Mouse (Mus musculus) urinary bladder, adult 2 months (tissue): ENCODE data around the gene Reep6. TPM values are rescaled to one million over a fixed set of nuclear protein-coding genes. Genes with fewer than 3 reads are reported as not detected.

Source experiments
- DNase-seq: peaks from one replicate; pipeline ENCODE4 v3.0.0; 2022; ENCODE audit warnings: low spot score
- polyA plus RNA-seq: library from polyadenylated mRNA; depleted of rRNA; stranded (reverse); fragments of >200 nt; gene quantifications from 2 replicates; pipeline ENCODE4 v1.2.3, GENCODE M21; 2012; rRNA removed

Gene Reep6
- polyA plus RNA-seq: 7.7 and 18.0 TPM in 2 replicates

- DNase-seq: peak; percentile 90
Measured at GRCm38 (mm10) chr10:80329273-80330081, at the start of gene Reep6, which contains the start of gene Pcsk4. TSS of gene Reep6 (plus strand) at chr10:80329953. TSS of gene Pcsk4 (minus strand) at chr10:80329498.

DNA sequence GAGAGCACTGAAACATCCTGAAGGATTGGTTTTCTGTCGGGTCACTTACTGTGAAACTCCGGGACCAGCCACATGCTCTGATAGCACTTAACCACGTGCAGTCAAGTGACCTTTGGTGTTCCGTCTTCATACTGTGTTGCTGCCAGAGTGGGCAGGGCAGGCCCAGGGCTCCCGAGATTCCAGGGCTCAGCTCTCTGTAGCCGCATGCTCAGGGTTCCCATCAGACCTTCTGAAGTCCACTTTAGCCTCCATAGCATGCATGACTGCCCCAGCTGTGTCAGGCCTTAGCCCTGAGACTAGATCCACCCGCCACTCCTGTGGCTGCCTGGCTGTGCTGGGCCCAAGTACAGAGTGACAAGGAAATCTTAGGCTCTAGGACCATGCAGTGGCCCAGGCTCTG, 48.4 kb upstream of the Reep6 start:
- DNase-seq: no peak

GRCm38 (mm10) chr10:80281921-80282371, 47.8 kb upstream of the Reep6 start:
- DNase-seq: no peak

- DNase-seq: no peak
Measured at GRCm38 (mm10) chr10:80282481-80283441, 47.0 kb upstream of the Reep6 start.

DNA sequence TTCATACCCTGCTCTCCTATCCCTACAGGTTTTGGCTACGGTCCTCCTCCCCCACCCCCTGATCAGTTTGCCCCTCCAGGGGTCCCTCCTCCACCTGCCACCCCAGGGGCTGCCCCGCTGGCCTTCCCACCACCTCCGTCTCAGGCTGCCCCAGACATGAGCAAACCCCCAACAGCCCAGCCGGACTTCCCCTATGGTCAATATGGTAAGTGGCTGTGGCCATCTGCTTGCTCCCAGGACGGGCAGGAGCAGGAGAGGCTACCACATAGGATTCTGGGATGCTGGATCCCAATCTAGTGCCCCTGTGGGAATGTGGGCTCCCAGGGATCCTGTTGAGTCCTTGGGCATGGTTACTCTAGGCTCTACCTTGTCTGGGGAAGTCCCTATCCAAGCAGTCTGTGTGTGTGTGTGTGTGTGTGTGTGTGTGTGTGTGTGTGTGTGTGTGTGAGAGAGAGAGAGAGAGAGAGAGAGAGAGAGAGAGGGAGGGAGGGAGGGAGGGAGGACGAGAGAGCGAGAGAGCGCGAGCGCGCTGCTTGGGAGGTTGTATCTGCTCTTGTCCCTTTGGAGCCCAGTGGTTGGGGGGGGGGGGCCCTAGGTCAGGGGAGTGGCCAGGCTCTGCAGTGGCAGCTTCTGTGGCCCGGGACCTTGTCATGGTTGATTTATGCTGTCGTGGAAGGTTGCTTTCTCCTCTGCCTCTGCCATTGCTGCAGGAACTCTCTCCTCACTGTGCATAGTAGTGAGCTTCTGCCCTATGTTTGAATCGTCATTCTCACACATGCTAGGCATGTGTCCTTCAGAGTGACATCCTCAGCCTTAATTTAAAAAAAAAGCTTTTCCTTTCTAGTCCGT, 44.3 kb upstream of the Reep6 start:
- DNase-seq: no peak

DNA sequence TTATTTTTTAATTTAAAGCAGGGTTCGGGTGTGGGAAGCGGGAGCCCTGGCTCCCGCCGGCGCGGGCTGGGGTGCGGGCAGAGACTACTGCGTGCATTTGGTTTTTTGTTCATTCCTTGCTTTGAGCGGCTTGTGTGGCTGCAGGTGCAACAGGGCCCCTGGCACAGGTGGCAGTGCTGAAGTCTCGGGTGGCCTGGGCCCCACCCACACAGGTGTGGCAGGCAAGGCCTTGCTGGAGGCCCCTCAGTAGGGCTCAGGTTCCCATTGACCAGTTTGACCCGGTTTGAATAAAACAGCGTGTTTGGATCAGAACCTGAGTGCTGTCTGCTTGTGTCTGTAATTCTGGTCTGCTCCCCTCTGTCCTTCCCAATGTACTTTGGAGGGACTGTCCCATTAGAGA, 41.7 kb upstream of the Reep6 start:
- no peak for DNase-seq

- DNase-seq: no peak
Measured at GRCm38 (mm10) chr10:80288657-80289056, 41.1 kb upstream of the Reep6 start.

DNA sequence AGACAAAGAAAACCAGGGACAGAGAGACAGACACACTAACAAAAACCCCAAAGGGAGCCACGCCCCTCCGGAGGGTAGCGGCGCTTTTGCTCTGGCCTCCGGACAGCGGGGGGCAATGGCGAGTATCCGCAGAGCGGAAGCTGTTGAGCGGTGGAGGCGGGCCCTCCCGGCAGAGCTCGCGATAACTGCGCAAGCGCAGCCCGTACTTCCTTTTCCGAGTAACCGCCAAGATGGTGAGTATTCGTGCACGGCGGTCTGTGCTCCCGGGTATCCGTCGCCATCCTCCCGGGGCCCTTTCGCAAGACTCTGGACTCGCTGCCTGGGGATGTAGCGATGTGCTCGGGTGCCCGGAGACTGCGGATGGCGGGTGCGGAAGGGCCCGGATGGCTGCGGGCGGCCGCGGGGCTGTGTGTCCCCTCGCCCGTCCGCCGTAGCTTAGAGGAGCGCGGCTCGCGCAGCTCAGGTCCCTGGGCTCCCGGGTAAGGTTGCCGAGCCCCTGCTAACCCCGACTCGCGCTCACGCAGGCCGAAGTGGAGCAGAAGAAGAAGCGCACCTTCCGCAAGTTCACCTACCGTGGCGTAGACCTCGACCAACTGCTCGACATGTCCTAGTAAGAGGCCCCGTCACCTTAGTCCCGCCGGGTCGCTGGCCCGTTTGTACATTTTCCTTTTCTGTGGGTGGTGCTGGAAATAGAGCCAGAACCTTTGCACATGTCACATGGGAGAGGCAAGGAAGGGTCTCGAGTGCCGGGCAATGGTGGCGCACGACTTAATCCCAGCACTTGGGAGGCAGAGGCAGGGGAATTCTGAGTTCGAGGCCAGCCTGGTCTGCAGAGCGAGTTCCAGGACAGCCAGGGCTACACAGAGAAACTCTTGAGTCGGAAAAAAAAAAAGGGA, 37.3 kb upstream of the Reep6 start, which contains the start of gene Rps15:
Gene Rps15 (plus strand): TSS at position 203 of the 896 bp plus-strand sequence.
- DNase-seq: peak; percentile 88

GRCm38 (mm10) chr10:80293325-80293724, 36.4 kb upstream of the Reep6 start:
- DNase-seq: no peak

DNA sequence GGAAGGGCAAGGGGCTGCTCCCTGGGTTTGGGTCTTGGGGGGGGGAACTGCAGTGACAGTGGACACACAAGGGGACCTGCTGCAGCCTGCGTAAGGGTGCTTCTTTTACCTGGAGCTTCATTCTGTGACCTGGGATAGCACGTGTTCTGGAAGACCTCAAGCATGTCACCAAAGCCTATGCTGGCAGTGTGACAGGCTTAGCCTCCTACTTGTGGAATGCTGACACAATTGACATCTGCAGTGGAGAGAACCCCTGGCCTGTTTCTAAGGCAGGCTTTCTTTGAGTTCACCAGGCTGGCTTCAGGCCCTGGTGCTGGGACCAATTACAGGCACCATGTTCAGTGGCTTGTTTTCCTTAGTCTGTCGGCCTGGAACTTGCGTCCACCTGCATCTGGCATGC, 35.4 kb upstream of the Reep6 start:
- DNase-seq: no peak

GRCm38 (mm10) chr10:80294788-80295303, 34.9 kb upstream of the Reep6 start:
- no peak for DNase-seq

DNA sequence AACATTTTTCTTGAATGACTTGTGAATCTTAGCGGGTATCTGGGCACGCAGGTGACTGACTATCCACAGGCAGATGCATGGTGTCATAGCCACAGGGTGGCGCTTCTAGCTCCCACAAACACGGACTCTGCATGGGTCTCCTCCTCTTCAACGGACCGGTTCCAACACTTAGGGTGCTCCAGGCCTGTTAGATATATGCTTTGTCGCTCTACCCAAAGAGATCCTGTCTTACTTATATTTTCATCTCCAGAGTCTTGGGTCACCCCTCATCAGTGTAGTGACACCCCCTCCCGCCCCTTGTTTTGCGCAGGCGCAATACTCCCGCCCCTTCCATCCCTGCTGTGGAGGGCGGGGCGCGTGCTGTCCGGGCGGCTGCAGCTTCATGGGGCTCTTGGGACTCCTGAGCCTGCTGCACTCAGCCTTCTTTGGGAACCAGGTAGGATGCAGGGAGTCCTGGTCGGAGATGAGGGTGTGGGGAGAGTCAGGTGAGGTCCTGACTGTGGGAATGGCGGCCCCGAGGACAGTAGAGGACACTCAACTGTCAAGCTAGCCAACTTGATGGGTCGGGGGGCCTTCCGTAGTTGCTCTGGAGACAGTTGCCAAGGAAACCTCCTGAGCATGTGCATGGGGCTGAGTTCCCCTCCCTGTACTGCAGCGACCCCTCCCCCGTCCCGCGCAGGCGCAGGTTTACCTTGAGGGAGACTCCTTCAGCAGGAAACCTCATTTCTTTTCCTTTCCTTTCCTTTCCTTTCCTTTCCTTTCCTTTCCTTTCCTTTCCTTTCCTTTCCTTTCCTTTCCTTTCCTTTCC, 33.9 kb upstream of the Reep6 start, which contains the start of gene Apc2:
Gene Apc2 (plus strand): TSS at position 360 of the 808 bp plus-strand sequence.
- peak; percentile 57 for DNase-seq

GRCm38 (mm10) chr10:80296824-80297223, 32.9 kb upstream of the Reep6 start:
- DNase-seq: no peak

GRCm38 (mm10) chr10:80297526-80298133, 32.1 kb upstream of the Reep6 start:
- DNase-seq: no peak

DNA sequence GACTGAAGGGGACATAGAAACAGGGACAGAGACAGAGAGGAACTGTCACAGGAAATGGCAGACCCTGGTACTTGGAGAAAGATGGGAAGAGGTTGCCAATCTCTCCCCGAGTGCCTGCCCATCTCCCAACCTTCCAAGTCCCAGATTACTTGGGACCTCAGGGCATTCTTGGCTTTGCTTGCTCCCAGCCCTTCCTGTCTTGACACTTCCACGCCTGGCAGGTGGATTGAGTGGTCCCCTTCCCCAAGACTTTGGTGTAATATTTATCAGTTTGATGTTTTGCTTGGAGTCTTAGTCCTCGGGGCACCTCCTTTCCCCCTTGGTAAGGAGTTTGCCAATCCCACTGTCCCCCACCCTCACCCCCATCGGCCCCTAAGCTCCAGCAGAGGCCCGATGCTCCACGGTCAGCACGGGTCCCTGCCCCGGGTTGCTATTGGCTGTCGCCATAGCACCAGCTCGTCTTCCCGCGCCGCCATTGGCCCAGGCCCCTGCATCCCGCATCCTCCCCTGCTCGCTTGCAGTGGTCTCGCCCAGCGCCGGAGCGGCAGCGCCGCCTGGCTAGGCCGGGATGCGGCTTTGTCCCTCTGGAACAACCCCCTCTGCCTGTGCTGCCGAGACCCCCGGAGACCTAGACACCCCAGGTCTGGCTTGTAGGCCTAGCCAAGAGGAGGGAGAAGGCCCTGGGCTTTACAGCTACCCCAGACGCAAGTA, 31.0 kb upstream of the Reep6 start:
- DNase-seq: no peak

DNA sequence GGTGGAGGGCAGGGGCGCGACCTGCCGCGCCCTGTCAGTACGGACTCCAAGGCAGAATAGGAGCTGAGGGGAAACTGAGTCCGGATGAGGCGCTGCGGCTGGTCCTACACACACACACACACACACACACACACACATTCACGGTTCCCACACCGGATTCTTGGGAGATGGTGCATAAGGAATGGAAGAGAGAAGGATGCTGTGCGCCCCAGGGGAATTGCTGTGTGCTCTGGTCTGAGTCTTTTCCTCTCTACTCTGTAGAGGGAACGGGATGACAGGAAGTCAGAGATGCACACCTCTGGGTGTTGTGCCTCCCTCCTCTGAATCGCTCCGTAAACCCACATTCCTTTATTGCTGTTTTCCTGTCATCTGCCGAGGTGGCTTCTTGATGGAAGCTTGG, 30.5 kb upstream of the Reep6 start:
- no peak for DNase-seq

GRCm38 (mm10) chr10:80299824-80300223, 29.9 kb upstream of the Reep6 start:
- no peak for DNase-seq

- DNase-seq: no peak
Measured at GRCm38 (mm10) chr10:80300672-80301181, 29.0 kb upstream of the Reep6 start.
